Mouse (Mus musculus): ENCODE measurements around the gene Atp2a3. TPM values are rescaled to one million over a fixed set of nuclear protein-coding genes. Genes with fewer than 3 reads are reported as not detected.

Gene Atp2a3
- polyA plus RNA-seq, 2 experiments = 2.3 to 2.6 TPM

DNA sequence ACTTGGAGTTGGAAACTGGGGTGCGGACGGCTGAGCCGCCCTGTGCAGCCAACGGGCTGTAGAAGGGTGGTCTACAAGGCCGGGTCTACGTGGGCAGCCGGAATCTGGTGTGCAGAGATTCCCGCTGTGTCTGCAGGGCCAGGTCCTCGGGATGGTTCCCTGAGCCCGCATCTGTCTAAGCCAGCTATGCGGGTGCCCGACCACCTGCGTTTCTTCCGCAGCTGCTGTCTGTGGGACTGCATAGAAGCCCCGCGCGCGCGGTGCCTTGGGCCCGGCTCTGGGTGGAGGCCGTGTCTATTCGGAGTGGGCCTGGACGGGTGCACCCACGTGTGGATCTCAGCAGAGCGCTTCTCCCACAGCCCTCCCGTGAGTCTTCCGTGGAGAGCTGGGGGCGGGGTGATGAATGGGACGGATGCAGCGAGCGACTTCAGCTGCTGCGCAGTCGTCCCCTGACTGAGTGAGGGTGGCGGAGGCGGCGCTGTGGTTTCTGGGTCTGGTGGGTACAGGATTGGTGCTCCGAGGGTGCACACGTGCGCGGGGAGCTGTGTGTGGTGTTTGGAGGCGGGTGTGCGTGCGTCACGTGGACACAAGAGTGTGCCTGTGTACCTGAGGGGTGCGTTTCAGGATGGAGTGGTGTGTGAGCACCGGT lies 58.3 kb downstream of the Atp2a3 start:
- Histone ChIP-seq H3K9ac (ENCODE audit: low read depth, low read length, severe bottlenecking) (peak overlapping the region; percentile 62), H3K4me3 (replicated peaks; ENCODE audit: low read length) (peak overlapping the region; percentile 68), H3K9me3 (ENCODE audit: control insufficient read depth, low read length) (no peaks in the 10 kb centered on the region), H3K27ac (replicated peaks; ENCODE audit: low read depth, low read length) (no peak overlapping the region), H3K4me1 (ENCODE audit: control insufficient read depth, insufficient read depth, low read length) (peaks cover 13% of the 10 kb centered on the region), H3K27me3 (ENCODE audit: control insufficient read depth, insufficient read depth, low read length) (peaks cover 18% of the 10 kb centered on the region), H3K4me2 (replicated peaks; ENCODE audit: low read depth, low read length, severe bottlenecking) (peak overlapping the region; percentile 96), H3K36me3 (ENCODE audit: control insufficient read depth, insufficient read depth, low read length) (no peaks in the 10 kb centered on the region)
- DNase-seq (ENCODE audit: low spot score) (no peak), ATAC-seq (ENCODE audit: low FRiP score, low read depth) (peak; percentile 42)
- 2% methylated on average over 34 of the region's 46 CpGs for WGBS
- no peak for TF ChIP-seq POLR2A (IDR thresholded peaks at IDR 0.05; ENCODE audit: borderline replicate concordance, extremely low read depth, insufficient read depth, insufficient read length)

DNA sequence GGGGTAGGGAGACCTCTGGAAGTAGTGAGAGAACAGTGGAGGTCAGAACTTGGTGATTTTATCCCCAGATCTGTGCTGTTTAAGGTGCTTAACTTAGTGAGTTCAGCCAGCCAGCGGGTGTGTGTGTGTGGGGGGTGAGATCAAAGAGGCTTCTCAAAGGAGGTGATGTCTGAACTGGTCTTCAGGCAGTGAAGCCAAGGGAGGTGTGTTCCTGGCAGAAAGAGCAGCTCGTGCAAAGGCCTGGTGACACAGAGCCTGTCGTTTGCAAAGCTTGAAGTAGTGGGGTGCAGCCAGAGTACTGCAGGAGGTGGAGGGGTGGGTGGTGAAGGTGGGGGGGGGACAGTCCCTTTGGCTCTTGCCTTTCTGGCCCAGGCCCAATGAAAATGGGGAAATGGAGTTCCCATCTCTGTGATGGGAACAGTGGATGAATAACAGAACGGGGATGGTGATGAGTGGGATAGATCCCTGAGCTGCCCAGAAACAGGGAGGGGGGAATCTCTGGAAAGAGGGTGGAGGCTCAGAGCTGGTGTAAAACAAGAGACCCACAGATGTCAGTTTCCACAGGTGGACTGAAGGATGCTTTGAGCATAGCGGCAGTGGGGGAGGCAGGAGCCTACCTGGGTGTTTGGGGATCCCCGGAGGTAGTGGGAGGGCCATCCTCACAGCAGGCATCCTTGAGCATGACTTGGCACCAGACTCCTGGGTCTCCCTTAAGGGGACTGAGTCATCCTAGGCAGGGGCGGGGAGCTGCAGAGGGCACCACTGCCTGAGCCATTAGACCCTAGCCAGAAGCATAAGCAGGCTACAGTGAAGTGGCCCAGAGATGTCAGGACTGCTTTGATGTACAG lies 60.2 kb downstream of the Atp2a3 start:
- no peak for TF ChIP-seq POLR2A (IDR thresholded peaks at IDR 0.05; ENCODE audit: borderline replicate concordance, extremely low read depth, insufficient read depth, insufficient read length)
- DNase-seq (ENCODE audit: low spot score) (no peak), ATAC-seq (ENCODE audit: low FRiP score, low read depth) (no peak)
- Histone ChIP-seq H3K4me2 (replicated peaks; ENCODE audit: low read depth, low read length, severe bottlenecking) (no peak overlapping the region), H3K27me3 (ENCODE audit: control insufficient read depth, insufficient read depth, low read length) (peaks cover 18% of the 10 kb centered on the region), H3K4me1 (ENCODE audit: control insufficient read depth, insufficient read depth, low read length) (peaks cover 19% of the 10 kb centered on the region), H3K9ac (ENCODE audit: low read depth, low read length, severe bottlenecking) (no peak overlapping the region), H3K27ac (replicated peaks; ENCODE audit: low read depth, low read length) (no peak overlapping the region), H3K4me3 (replicated peaks; ENCODE audit: low read length) (no peak overlapping the region), H3K36me3 (ENCODE audit: control insufficient read depth, insufficient read depth, low read length) (no peaks in the 10 kb centered on the region), H3K9me3 (ENCODE audit: control insufficient read depth, low read length) (no peaks in the 10 kb centered on the region)
- 53% methylated on average over 7 of the region's 7 CpGs for WGBS

DNA sequence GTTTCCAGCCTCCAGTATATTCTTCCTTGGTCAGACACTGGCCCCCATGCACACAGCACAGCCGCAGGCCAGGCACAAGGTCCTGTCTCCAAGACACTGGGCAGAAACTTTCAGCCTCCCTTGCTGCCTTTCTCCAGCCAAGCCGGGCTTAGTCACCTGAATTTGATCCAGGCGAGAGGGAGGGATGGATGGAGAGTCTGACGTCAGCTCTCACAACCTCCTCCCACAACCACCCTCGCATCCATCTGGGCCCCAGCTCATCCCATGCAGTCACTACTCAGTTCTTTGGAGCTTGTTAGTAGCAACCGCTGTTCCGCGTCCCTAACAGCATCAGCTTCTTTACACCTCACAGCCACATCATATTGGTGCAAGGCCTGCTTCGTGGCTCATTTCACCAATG lies 62.1 kb downstream of the Atp2a3 start:
- H3K9me3 ChIP-seq (ENCODE audit: control insufficient read depth, low read length) = no peaks in the 10 kb centered on the region
- H3K4me1 ChIP-seq (ENCODE audit: control insufficient read depth, insufficient read depth, low read length) = peaks cover 19% of the 10 kb centered on the region
- no peak for TF ChIP-seq POLR2A (IDR thresholded peaks at IDR 0.05; ENCODE audit: borderline replicate concordance, extremely low read depth, insufficient read depth, insufficient read length)
- ATAC-seq (ENCODE audit: low FRiP score, low read depth) (no peak), DNase-seq (ENCODE audit: low spot score) (peak; percentile 69)
- H3K27ac ChIP-seq (replicated peaks; ENCODE audit: low read depth, low read length) = no peak overlapping the region
- WGBS = 51% methylated on average over 9 of the region's 9 CpGs
- H3K4me2 ChIP-seq (replicated peaks; ENCODE audit: low read depth, low read length, severe bottlenecking) = no peak overlapping the region
- H3K9ac ChIP-seq (ENCODE audit: low read depth, low read length, severe bottlenecking) = no peak overlapping the region
- peaks cover 18% of the 10 kb centered on the region for H3K27me3 ChIP-seq (ENCODE audit: control insufficient read depth, insufficient read depth, low read length)
- no peaks in the 10 kb centered on the region for H3K36me3 ChIP-seq (ENCODE audit: control insufficient read depth, insufficient read depth, low read length)
- H3K4me3 ChIP-seq (replicated peaks; ENCODE audit: low read length) = no peak overlapping the region

DNA sequence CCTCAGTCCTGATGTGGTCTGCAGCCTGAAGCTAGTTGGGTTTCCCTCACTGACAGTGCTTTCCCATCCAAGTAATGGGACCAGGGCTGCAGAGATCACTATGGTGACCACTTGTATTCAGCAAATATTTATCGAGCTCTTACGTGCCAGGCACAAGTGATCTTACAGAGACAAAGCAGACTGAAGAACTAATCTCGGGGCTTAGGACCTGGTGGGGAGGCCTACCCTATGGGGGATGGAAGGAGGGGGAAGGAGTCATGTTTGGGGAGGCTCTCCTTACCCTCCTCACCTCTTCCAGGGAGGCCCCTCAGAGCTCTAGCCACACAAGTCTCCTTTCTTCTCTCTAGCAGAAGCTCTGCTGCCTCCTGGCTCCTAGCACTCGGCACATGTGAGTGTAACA lies 62.9 kb downstream of the Atp2a3 start:
- TF ChIP-seq POLR2A (IDR thresholded peaks at IDR 0.05; ENCODE audit: borderline replicate concordance, extremely low read depth, insufficient read depth, insufficient read length) = no peak
- WGBS = 59% methylated on average over 4 of the region's 4 CpGs
- H3K27me3 ChIP-seq (ENCODE audit: control insufficient read depth, insufficient read depth, low read length) = peaks cover 18% of the 10 kb centered on the region
- H3K9ac ChIP-seq (ENCODE audit: low read depth, low read length, severe bottlenecking) = no peak overlapping the region
- DNase-seq (ENCODE audit: low spot score) (no peak), ATAC-seq (ENCODE audit: low FRiP score, low read depth) (no peak)
- H3K4me2 ChIP-seq (replicated peaks; ENCODE audit: low read depth, low read length, severe bottlenecking) = no peak overlapping the region
- peaks cover 16% of the 10 kb centered on the region for H3K4me1 ChIP-seq (ENCODE audit: control insufficient read depth, insufficient read depth, low read length)
- H3K27ac ChIP-seq (replicated peaks; ENCODE audit: low read depth, low read length) = 0 out of 2 replicates have a peak overlapping the region, but pooled peaks have one; percentile 13
- no peaks in the 10 kb centered on the region for H3K9me3 ChIP-seq (ENCODE audit: control insufficient read depth, low read length)
- H3K36me3 ChIP-seq (ENCODE audit: control insufficient read depth, insufficient read depth, low read length) = no peaks in the 10 kb centered on the region
- H3K4me3 ChIP-seq (replicated peaks; ENCODE audit: low read length) = no peak overlapping the region

DNA sequence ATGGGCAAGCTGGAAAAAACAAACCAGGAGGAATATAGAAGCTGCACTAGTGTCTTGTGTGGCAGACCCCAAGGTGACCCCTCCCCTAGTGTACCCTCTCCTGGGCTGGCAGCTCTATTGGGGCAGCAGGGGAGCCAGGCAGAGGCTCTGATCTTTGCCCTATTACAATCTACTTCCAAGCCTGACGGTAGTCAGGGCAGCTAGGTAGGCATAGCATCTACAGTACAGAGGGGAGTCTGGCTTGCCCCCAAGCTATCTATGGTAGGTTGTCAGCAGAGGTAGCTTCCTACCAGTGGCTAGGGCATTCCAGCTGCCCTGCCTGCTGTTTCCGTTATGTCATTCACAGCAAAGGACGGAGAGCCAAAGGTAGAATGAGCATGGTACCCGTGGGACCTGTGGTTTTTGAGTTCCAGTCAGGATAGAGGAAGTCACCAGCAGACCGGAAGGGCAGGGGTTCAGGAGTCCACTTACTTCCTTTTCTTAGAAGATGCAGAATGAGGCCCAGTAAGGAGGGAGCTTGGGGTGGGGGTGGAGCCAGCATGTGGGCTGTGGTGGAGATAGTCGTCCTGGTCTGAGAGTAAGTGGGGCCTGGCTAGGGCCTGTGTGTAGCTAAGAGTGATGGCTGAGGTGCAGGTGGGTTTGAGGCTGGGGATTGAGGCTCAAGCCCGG lies 63.4 kb downstream of the Atp2a3 start:
- DNase-seq (ENCODE audit: low spot score) (peak; percentile 55), ATAC-seq (ENCODE audit: low FRiP score, low read depth) (no peak)
- 56% methylated on average over 7 of the region's 7 CpGs for WGBS
- Histone ChIP-seq H3K9me3 (ENCODE audit: control insufficient read depth, low read length) (no peaks in the 10 kb centered on the region), H3K9ac (ENCODE audit: low read depth, low read length, severe bottlenecking) (no peak overlapping the region), H3K4me3 (replicated peaks; ENCODE audit: low read length) (no peak overlapping the region), H3K27me3 (ENCODE audit: control insufficient read depth, insufficient read depth, low read length) (peaks cover 15% of the 10 kb centered on the region), H3K27ac (replicated peaks; ENCODE audit: low read depth, low read length) (0 out of 2 replicates have a peak overlapping the region, but pooled peaks have one; percentile 13), H3K4me2 (replicated peaks; ENCODE audit: low read depth, low read length, severe bottlenecking) (no peak overlapping the region), H3K4me1 (ENCODE audit: control insufficient read depth, insufficient read depth, low read length) (peaks cover 15% of the 10 kb centered on the region), H3K36me3 (ENCODE audit: control insufficient read depth, insufficient read depth, low read length) (no peaks in the 10 kb centered on the region)
- TF ChIP-seq POLR2A (IDR thresholded peaks at IDR 0.05; ENCODE audit: borderline replicate concordance, extremely low read depth, insufficient read depth, insufficient read length) = no peak
